Mouse (Mus musculus) intestine, postnatal 0 days (tissue): ENCODE measurements at regions not wholly inside any gene's neighbourhood (a gene's known extent, or its start where the extent isn't known, plus 50 kb on each side); places are given as distances from the start of the nearest gene placed in this dataset.

ENCODE experiments used
- ATAC-seq: fragments of 200-750 bp; cut with Nextera tagmentation; 2 replicates; pipeline ENCODE4 v1.8.0; 2017; ENCODE audit warnings: mild to moderate bottlenecking, moderate TSS enrichment, moderate library complexity
- H3K27ac ChIP-seq: fragments of 300-500 bp; sonication (generic); 2 replicates; pipeline ENCODE4 v1.5.1; 2014; ENCODE audit warnings: mild to moderate bottlenecking, low read depth, low read length, moderate library complexity
- H3K27me3 ChIP-seq: fragments of 300-500 bp; sonication (generic); replicated peaks from 2 replicates; pipeline ENCODE4 v1.6.1; 2014; ENCODE audit warnings: low read length, mixed read lengths; ENCODE audit not compliant: control insufficient read depth, insufficient read depth
- H3K36me3 ChIP-seq: fragments of 300-500 bp; sonication (generic); 2 replicates; pipeline ENCODE4 v1.6.1; 2014; ENCODE audit warnings: mild to moderate bottlenecking, moderate library complexity; ENCODE audit not compliant: control insufficient read depth, insufficient read depth
- H3K4me1 ChIP-seq: fragments of 300-500 bp; sonication (generic); replicated peaks from 2 replicates; pipeline ENCODE4 v1.6.1; 2014; ENCODE audit warnings: antibody characterized with exemption, low read length, mixed read lengths; ENCODE audit not compliant: control insufficient read depth, insufficient read depth
- H3K4me2 ChIP-seq: fragments of 300-500 bp; sonication (generic); replicated peaks from 2 replicates; pipeline ENCODE4 v1.6.1; 2014; ENCODE audit warnings: low read depth, mild to moderate bottlenecking, moderate library complexity
- H3K4me3 ChIP-seq: fragments of 300-500 bp; sonication (generic); 2 replicates; pipeline ENCODE4 v1.5.1; 2014; ENCODE audit warnings: low read depth, low read length
- H3K9ac ChIP-seq: fragments of 300-500 bp; sonication (generic); 2 replicates; pipeline ENCODE4 v1.6.1; 2014; ENCODE audit warnings: mild to moderate bottlenecking, low read depth, low read length
- H3K9me3 ChIP-seq: fragments of 300-500 bp; sonication (generic); 2 replicates; pipeline ENCODE4 v1.6.1; 2016; ENCODE audit warnings: mixed run types; ENCODE audit not compliant: control insufficient read depth
- CTCF ChIP-seq: sonication (generic); IDR thresholded peaks from 2 replicates; pipeline ENCODE4 v1.5.1; 2016; ENCODE audit warnings: low read depth, mild to moderate bottlenecking, control low read depth, antibody characterized with exemption, moderate library complexity
- WGBS: fragments of 180-500 bp; shearing (Covaris S2); extraction: QIAGEN DNeasy Blood & Tissue Kit; methylation state at CpG from one replicate; pipeline ENCODE4 v1.1.7; 2014; 5-methylcytosine and 5-hydroxymethylcytosine counted together

DNA sequence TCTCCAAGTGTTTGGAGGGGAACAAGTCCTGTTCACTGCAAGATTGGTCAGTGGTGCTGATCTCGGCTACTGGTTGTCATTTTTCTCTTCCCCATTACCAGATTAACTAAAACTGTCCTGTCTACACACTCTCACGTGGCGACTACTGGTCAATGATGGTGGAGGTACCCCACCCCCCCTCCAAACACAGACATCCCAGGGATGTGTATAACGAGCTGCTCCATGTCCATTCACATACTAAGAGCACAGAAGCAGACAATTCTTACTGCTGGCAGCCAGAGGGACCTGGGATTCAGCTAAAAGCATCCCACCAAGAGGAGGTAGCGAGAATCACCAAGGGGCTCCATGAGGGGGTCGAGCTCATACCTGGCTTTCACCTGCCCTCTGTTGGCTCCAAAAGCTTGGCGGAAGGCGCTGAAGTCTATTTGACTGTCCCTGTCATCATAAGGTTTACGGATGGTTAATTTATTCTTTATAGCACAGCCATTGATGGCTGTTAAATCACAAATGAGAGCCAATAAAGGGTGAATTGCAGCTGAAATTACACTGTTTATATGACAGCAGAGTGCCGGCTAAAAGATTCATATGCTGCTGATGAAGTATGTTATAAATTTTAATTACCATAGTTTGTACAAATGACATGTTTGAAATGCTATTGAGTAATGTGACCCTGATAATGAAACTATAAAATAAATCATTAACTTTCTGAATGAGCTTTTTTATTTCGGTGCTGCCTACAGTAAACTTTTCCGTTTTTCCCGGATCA lies 320.6 kb upstream of the Zfp703 start:
- 20% methylated on average over 13 of the region's 13 CpGs for WGBS
- peak overlapping the region; percentile 60; the same call in 1 of the 2 replicates for H3K27ac ChIP-seq
- H3K4me3 ChIP-seq, result no peak overlapping the region
- H3K27me3 ChIP-seq, result no peaks in the 10 kb centered on the region
- no peaks in the 10 kb centered on the region for H3K36me3 ChIP-seq
- peak; percentile 71 for ATAC-seq
- no peaks in the 10 kb centered on the region for H3K4me1 ChIP-seq
- H3K4me2 ChIP-seq, result peak overlapping the region; percentile 30
- H3K9me3 ChIP-seq, result no peaks in the 10 kb centered on the region
- TF ChIP-seq CTCF, result peak; percentile 29
- no peak overlapping the region for H3K9ac ChIP-seq

DNA sequence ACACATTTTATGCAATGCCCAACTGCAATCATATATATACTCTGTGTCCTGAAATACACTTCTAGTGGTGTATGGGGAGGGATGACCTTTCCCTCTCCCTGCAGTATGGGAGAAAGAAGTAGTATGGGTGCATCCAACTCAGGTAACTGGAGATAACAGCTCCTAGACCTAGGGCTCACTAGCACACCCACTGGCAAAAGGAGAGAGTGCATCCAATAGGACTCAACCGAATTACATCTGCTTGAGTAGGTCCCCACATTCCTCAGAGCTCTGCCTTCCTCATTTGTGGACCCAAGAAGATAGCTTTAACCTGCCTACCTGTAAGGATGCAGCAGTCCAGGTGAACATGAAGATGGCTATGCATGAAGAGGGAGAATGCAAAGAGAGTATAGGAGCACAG lies 317.7 kb upstream of the Zfp703 start:
- H3K4me2 ChIP-seq, result no peak overlapping the region
- TF ChIP-seq CTCF, result peak; percentile 76
- no peaks in the 10 kb centered on the region for H3K4me1 ChIP-seq
- H3K36me3 ChIP-seq, result no peaks in the 10 kb centered on the region
- WGBS, result 38% methylated on average over 1 of the region's 1 CpGs
- no peaks in the 10 kb centered on the region for H3K9me3 ChIP-seq
- H3K27me3 ChIP-seq, result peaks cover 3% of the 10 kb centered on the region; the same call in 1 of the 2 replicates
- H3K4me3 ChIP-seq, result no peak overlapping the region
- H3K27ac ChIP-seq, result no peak overlapping the region
- ATAC-seq, result no peak
- no peak overlapping the region for H3K9ac ChIP-seq

- Histone ChIP-seq H3K27me3 (no peaks in the 10 kb centered on the region), H3K4me3 (no peak overlapping the region), H3K9ac (no peak overlapping the region), H3K9me3 (no peaks in the 10 kb centered on the region), H3K4me1 (peaks cover 3% of the 10 kb centered on the region; the same call in 1 of the 2 replicates), H3K36me3 (no peaks in the 10 kb centered on the region), H3K27ac (no peak overlapping the region), H3K4me2 (no peak overlapping the region)
- TF ChIP-seq CTCF, result no peak
- WGBS, result 92% methylated on average over 3 of the region's 3 CpGs
- ATAC-seq, result no peak
These were observed 307.6 kb upstream of the Zfp703 start for GRCm38 (mm10) chr8:26669541-26669940.

- TF ChIP-seq CTCF, result no peak
- ATAC-seq, result no peak
These were observed 304.4 kb upstream of the Zfp703 start for GRCm38 (mm10) chr8:26672486-26673395.

DNA sequence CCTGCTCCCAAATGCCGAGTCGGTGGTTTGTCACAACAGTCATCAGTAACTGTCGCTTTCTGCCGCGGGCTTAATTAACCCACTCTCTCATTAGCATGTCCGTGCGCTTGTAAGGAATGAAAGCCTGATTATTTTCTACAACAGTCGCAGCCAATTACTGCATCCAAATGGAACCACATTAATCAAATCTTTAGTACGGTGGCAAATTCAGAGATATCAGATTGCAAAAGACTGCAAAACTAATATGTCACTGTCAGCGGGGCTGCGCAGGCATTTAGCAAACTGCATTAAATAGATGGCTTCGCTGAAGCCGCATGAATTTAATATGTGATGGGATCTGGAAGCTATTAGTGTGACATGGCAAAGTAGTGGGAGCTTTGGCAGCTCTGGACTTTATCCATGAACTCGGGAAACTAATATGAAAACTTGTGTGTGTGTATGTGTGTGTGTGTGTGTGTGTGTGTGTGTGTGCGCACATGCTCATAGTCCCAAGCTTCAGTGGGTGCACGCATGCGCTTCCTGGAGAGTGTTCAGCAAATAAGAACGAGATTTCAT lies 299.5 kb upstream of the Zfp703 start:
- ATAC-seq, result no peak
- Histone ChIP-seq H3K36me3 (no peaks in the 10 kb centered on the region), H3K9ac (no peak overlapping the region), H3K9me3 (no peaks in the 10 kb centered on the region), H3K4me1 (peaks cover 7% of the 10 kb centered on the region; the same call in 1 of the 2 replicates), H3K4me2 (no peak overlapping the region), H3K27me3 (0 out of 2 replicates have a peak, but pooled peaks cover 3% of the 10 kb centered on the region), H3K4me3 (no peak overlapping the region), H3K27ac (no peak overlapping the region)
- 78% methylated on average over 18 of the region's 18 CpGs for WGBS
- no peak for TF ChIP-seq CTCF

More at GRCm38 (mm10) chr8:26672486-26673395, 304.4 kb upstream of the Zfp703 start:
- WGBS, result 19% methylated on average over 9 of the region's 9 CpGs
- H3K4me1 ChIP-seq, result peaks cover 3% of the 10 kb centered on the region; the same call in 1 of the 2 replicates
- H3K4me3 ChIP-seq, result no peak overlapping the region
- H3K4me2 ChIP-seq, result no peak overlapping the region
- no peaks in the 10 kb centered on the region for H3K36me3 ChIP-seq
- no peaks in the 10 kb centered on the region for H3K27me3 ChIP-seq
- H3K9me3 ChIP-seq, result no peaks in the 10 kb centered on the region
- no peak overlapping the region for H3K27ac ChIP-seq
- no peak overlapping the region for H3K9ac ChIP-seq
